Mouse (Mus musculus) E14TG2a.4 (cell line): ENCODE measurements around the gene Xpo4.

Experiments used
- CTCF ChIP-seq: conservative IDR thresholded peaks from 2 replicates; pipeline ENCODE4 v1.5.1; 2014; ENCODE audit warnings: low read length
- NANOG ChIP-seq: IDR thresholded peaks from 2 replicates; pipeline ENCODE4 v1.6.1; 2014; ENCODE audit warnings: borderline replicate concordance, low read length, mixed read lengths
- POU5F1 ChIP-seq: IDR thresholded peaks from 2 replicates; pipeline ENCODE4 v1.6.1; 2014; ENCODE audit warnings: low read length, borderline replicate concordance

GRCm38 (mm10) chr14:57540683-57541082 is 124.5 kb downstream of the Xpo4 start:
- TF ChIP-seq CTCF (no peak), POU5F1 (no peak), NANOG (no peak)
